Mouse (Mus musculus): ENCODE data around the gene Olfr263.

DNA sequence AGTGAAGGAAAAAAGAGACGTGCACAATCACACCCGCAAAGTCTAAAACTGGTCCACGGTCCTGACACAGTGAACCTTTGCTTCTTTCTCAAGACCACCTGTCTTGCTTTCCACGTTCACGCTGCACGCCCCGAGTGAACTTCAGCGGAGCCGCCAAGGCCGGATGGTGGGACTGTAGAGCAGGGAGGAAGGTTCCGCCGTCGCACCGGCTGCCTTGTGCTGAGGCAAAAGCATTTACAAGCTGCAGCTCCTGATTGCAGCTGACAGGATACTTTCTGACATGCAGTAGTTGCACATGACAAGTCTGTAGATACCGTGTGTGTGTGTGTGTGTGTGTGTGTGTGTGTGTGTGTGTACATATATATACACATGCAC lies 41.7 kb downstream of the Olfr263 start:
- TF ChIP-seq CTCF (conservative IDR thresholded peaks at IDR 0.05; ENCODE audit: insufficient read depth, insufficient read length, low read depth, low read length): no peak
- TF ChIP-seq POLR2A (IDR thresholded peaks at IDR 0.05; ENCODE audit: low read depth, low read length): no peak

Data from kidney, adult 2 months (tissue).